ENCODE assay signal across 27 mouse cellular contexts in genomic region chr13:92739858-92740257, GRCm38 (mm10). TPM values are rescaled to one million over a fixed set of nuclear protein-coding genes. Genes with fewer than 3 reads are reported as not detected.
A peak's percentile ranks its signal among the peaks of the same experiment; 100 is the strongest.
DNase-seq lines count a peak whose midpoint lies in the region; ATAC-seq and TF ChIP-seq lines count a peak whose summit lies in the region.
"Had no signal": no experiment of that assay in that cellular context is flagged by ENCODE, and none has a peak within 500 bp of the region (broad histone marks: within the 10 kb centered on the region; RNA-seq: fewer than 3 reads in every experiment).

No protein-coding gene starts in this region.

- peaks cover 7% of the 10 kb centered on the region for H3K4me1 ChIP-seq in heart, embryonic 12.5 days (replicated peaks)
- peaks cover 20 to 28% of the 10 kb centered on the region in 2 experiments for H3K4me1 ChIP-seq in liver, embryonic 14.5 days (replicated peaks; ENCODE audit: control insufficient read depth in 2 of 2, insufficient read depth in 2 of 2, low read length in 1 of 2)
- H3K4me1 ChIP-seq: limb, embryonic 12.5 days had no signal

- TF ChIP-seq EP300 in liver, embryonic 14.5 days (IDR thresholded peaks at IDR 0.05; ENCODE audit: low read depth), result no peak

- no peaks in the 10 kb centered on the region for H3K27me3 ChIP-seq in heart, embryonic 12.5 days (replicated peaks)
- H3K27me3 ChIP-seq in liver, embryonic 14.5 days (ENCODE audit: control insufficient read depth, insufficient read depth, low read length), result no peaks in the 10 kb centered on the region
- H3K27me3 ChIP-seq: hindbrain, embryonic 15.5 days; intestine, embryonic 15.5 days; limb, embryonic 12.5 days; liver, embryonic 13.5 days; lung, embryonic 15.5 days; neural tube, embryonic 12.5 days had no signal

- no peak overlapping the region for H3K9ac ChIP-seq in heart, embryonic 12.5 days
- H3K9ac ChIP-seq in liver, embryonic 14.5 days (replicated peaks), result no peak overlapping the region
- H3K9ac ChIP-seq: forebrain, postnatal 0 days; hindbrain, embryonic 15.5 days; intestine, embryonic 15.5 days; limb, embryonic 12.5 days; liver, embryonic 13.5 days; lung, embryonic 15.5 days; neural tube, embryonic 12.5 days had no signal

- 0 out of 2 replicates have a peak, but pooled peaks have one; percentile 6 for TF ChIP-seq CTCF in liver, embryonic 14.5 days (IDR thresholded peaks at IDR 0.05; ENCODE audit: low read depth)

- no peak for ATAC-seq in heart, embryonic 12.5 days (ENCODE audit: insufficient number of reproducible peaks, low FRiP score)
- no peak for ATAC-seq in liver, embryonic 14.5 days (ENCODE audit: insufficient read depth)
- ATAC-seq: intestine, embryonic 15.5 days had no signal

- H3K4me2 ChIP-seq in heart, embryonic 12.5 days, result no peak overlapping the region
- no peak overlapping the region for H3K4me2 ChIP-seq in liver, embryonic 14.5 days (ENCODE audit: low read depth)
- H3K4me2 ChIP-seq: hindbrain, embryonic 15.5 days; intestine, embryonic 15.5 days; limb, embryonic 12.5 days; liver, embryonic 13.5 days; lung, embryonic 15.5 days; neural tube, embryonic 12.5 days had no signal

- no peak overlapping the region for H3K27ac ChIP-seq in heart, embryonic 12.5 days (ENCODE audit: poor library complexity, severe bottlenecking)
- no peak overlapping the region for H3K27ac ChIP-seq in liver, embryonic 14.5 days
- H3K27ac ChIP-seq: embryonic facial prominence, embryonic 10.5 days; hindbrain, embryonic 15.5 days; intestine, embryonic 15.5 days; limb, embryonic 12.5 days; liver, embryonic 13.5 days; lung, embryonic 15.5 days; neural tube, embryonic 12.5 days had no signal

- no peaks in the 10 kb centered on the region for H3K36me3 ChIP-seq in heart, embryonic 12.5 days
- no peaks in the 10 kb centered on the region for H3K36me3 ChIP-seq in liver, embryonic 14.5 days (replicated peaks; ENCODE audit: control insufficient read depth, insufficient read depth, low read depth)
- H3K36me3 ChIP-seq: embryonic facial prominence, embryonic 10.5 days; G1E; hindbrain, embryonic 15.5 days; intestine, embryonic 15.5 days; limb, embryonic 12.5 days; liver, embryonic 13.5 days; lung, embryonic 15.5 days; neural tube, embryonic 12.5 days had no signal

- no peaks in the 10 kb centered on the region for H3K9me3 ChIP-seq in heart, embryonic 12.5 days (replicated peaks)
- H3K9me3 ChIP-seq in liver, embryonic 14.5 days (ENCODE audit: control insufficient read depth, low read length), result no peaks in the 10 kb centered on the region
- H3K9me3 ChIP-seq: embryonic facial prominence, embryonic 10.5 days; G1E; hindbrain, embryonic 15.5 days; intestine, embryonic 15.5 days; limb, embryonic 12.5 days; liver, embryonic 13.5 days; lung, embryonic 15.5 days; megakaryocyte, embryonic 14.5 days; neural tube, embryonic 12.5 days had no signal

- DNase-seq in heart, adult 11 months, result peak; percentile 54
- DNase-seq in liver, embryonic 14.5 days (ENCODE audit: low read depth in 3 of 3, low spot score in 3 of 3), result no peak
- DNase-seq in liver (no peak), 3T3-L1 (ENCODE audit: low read depth, low spot score) (peak; percentile 21), R1 (ENCODE audit: low read depth, low spot score) (peak; percentile 18)
- DNase-seq in embryo, embryonic 9.5 days (ENCODE audit: extremely low spot score), result no peak
- DNase-seq: adrenal gland, postnatal 10 days; cerebellum, adult 8-10 months; forebrain, postnatal 0 days; gastrocnemius, postnatal 14 days; heart, adult 18-20 months; heart, postnatal 36 days; kidney, adult 8-10 months; kidney, postnatal 25 days; liver, embryonic 13.5 days; lung, postnatal 36 days; right cerebral cortex, postnatal 14 days; thymus, adult 2 months had no signal

- 81% methylated on average over 3 of the region's 3 CpGs for WGBS in heart, embryonic 12.5 days
- 72% methylated on average over 3 of the region's 3 CpGs for WGBS in liver, embryonic 14.5 days (ENCODE audit: insufficient replicate concordance)

- H3K4me3 ChIP-seq in heart, embryonic 12.5 days, result no peak overlapping the region
- H3K4me3 ChIP-seq in liver, embryonic 14.5 days (ENCODE audit: insufficient read depth in 1 of 2, low read depth in 2 of 2, low read length in 2 of 2), result no peak overlapping the region
- H3K4me3 ChIP-seq: embryonic facial prominence, embryonic 10.5 days; hindbrain, embryonic 15.5 days; intestine, embryonic 15.5 days; limb, embryonic 12.5 days; liver, embryonic 13.5 days; lung, embryonic 15.5 days; megakaryocyte, embryonic 14.5 days; neural tube, embryonic 12.5 days had no signal

RNA-seq across cellular contexts. Expression of gene Thbs4, which starts 54.8 kb away (rescaled TPM):
- 45.6 and 50.9 TPM in 2 replicates for polyA plus RNA-seq in heart, embryonic 12.5 days (2016; fragmentation: Nextera tagmentation; extraction: Ambion mirVana)
- 0.11 and 0.12 TPM in 2 replicates for polyA plus RNA-seq in liver, embryonic 14.5 days (2012; rRNA removed)
- polyA plus RNA-seq in liver, embryonic 14.5 days (2014; fragmentation: Nextera tagmentation; extraction: Ambion mirVana), result 0.03 and 0.06 TPM in 2 replicates
- polyA plus RNA-seq: G1E had no signal

Comparison
In these comparisons a context has a peak if more than half of its experiments do, and no peak if none do; other contexts are left out.
1. DNase-seq: peak in heart, adult 11 months (single experiment), 3T3-L1 (single experiment) and R1 (single experiment); none in liver, embryonic 14.5 days (0 of 3), liver (single experiment) and embryo, embryonic 9.5 days (single experiment).
2. RNA of gene Thbs4, which starts 54.8 kb away (polyA plus RNA-seq): 45.6 to 50.9 TPM in heart, embryonic 12.5 days; 0.03 to 0.12 TPM in liver, embryonic 14.5 days; every median in the first group is over 10 times any median in the second.